Mouse (Mus musculus): ENCODE results near the gene Psd. TPM values are rescaled to one million over a fixed set of nuclear protein-coding genes. Genes with fewer than 3 reads are reported as not detected.

The Psd gene
- total RNA-seq, 4 experiments from 2014 or later = 7.9 to 14.9 (median 13.1) TPM

DNA sequence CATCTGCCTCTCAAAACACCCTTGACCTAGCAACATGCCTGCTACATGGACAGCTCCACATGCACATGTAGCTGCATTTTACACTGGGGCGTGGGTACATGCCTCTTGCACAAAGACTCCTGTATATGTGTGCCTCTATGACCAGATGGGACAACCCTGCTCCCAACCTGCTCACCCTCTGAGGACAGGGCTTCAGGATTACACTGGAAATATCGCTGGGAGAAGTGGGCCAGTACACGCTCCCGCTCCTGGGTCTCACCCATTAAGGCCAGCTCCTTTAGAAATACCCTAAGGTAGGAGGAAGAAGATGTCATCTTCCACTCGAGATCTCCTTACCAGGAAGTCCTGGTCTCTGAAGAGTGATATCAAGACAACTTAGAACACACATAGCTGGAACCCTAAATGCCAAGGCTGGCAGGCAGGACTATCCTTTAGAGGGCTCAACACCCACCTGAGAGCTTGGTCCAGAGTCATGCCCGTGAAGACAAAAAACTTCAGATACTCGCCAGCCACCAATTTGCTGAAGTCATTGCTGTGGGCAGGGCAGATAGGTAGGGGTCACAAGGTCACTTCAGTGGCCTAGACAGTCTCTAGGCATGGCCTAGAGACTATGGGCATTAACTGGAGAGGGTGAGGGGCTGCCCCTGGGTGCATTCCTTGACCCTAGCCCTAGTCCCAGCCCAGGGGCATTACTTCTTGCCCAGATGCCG is 6.7 kb downstream of the Psd start:
- peak; percentile 1 for DNase-seq

DNA sequence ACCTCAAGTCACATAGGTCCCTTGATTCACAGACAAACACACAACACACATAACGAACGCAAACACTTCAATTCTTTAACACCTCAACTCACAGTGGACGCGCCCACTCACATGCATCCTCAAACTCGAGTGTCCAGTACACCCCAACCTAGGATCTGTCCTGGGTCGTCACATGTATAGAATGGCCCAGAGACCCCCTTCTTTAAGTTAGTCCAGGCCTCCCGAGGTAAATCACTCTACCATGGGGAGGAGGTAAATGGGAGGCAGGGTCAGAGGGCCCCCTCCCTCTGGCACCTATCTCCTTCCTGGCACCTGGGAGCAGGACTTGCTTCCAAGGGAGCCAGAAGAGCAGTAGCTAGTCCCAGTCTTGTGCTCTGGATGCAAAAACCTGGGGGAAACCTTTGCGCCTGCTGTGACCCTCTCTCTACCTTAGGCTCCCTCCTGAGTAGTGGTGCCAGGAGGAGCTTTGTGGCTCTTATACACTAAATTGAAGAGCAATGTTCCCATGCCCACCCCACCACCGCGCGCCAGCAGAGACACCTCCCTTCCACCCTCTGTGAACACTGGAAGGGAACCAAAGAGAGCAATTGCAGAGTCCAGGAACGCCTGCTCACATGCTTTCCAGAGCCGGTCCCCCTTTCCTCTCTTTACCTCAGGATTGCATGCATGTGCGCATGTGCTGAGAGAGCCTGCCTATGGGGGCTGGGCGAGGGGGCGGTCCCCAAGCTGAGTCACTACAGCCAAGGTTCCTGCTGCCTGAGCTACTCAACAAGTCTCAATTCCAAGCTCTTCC is 8.2 kb downstream of the Psd start:
- DNase-seq = peak; percentile 83

DNA sequence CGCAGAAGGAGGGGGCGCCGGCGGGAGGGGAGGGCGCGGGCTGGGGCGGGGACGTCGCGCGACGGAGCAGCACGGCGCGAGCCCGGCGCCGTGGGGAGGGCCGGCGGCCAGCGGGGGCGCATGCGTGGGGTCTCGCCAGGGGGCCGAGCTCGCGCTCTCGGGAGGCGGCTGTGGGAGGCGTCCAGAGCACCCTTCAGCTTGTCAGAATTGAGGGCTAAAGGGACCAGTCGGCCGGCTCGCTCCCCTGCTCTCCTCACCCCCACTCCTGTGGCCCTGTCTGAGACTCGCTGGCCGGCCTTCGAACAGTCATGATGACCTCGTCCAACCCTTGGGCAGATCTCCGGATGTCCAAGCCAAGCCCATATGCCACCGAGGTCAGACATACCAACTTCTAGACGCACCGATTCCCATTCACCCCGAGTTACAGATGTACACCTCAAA is 8.9 kb downstream of the Psd start:
- DNase-seq = peak; percentile 25

GRCm38 (mm10) chr19:46317546-46317885 is 9.4 kb downstream of the Psd start:
- peak; percentile 2 for DNase-seq

- peak; percentile 2 for DNase-seq
Observed at GRCm38 (mm10) chr19:46316846-46317545, 10.0 kb downstream of the Psd start.

GRCm38 (mm10) chr19:46315752-46316610 is 11.0 kb downstream of the Psd start:
- peak; percentile 0 for DNase-seq

DNA sequence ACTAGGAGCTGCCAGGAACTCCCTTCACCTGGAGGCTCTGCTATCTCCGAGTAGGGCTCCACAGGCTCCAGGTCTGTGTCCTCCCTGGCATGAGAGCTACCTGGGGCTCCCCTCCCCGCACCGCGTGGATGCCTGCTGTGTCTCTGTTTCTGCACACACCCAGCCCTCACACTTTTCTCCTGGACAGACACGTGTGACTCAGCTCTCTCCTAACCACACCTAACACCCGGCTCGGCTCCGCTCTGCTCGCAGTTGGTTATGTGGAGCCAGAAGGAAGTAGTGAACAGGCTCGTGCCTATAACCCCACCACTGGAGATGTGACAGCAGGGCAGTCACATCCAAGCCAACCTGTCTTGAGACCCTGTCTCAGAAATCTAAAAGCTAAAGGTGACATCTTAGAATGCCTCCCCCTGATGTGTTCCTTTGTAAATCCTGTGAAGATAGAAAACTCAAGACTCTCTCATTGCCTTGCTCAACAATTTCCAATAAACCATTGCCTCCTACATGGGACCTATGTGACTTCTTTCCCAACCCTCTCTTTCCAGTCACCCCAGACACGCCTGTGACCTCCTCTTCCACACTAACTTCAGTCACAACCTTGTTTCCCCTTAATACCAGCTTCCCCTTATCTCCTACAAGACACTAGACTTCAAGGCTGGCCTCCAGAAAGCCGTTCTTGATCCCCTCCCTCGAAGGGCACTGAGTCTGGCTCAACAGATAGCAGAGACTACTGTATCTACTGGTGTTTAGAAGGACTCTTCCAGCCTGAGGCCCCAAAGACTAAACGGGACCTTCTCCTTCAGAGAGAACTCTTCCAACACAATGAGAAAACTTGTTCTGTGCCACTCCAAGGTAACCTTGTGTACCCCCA is 11.8 kb downstream of the Psd start:
- peak; percentile 0 for DNase-seq

- DNase-seq = no peak
Observed at GRCm38 (mm10) chr19:46314151-46314601, 12.8 kb downstream of the Psd start.

- no peak for DNase-seq
Observed at GRCm38 (mm10) chr19:46313591-46313990, 13.4 kb downstream of the Psd start.

DNA sequence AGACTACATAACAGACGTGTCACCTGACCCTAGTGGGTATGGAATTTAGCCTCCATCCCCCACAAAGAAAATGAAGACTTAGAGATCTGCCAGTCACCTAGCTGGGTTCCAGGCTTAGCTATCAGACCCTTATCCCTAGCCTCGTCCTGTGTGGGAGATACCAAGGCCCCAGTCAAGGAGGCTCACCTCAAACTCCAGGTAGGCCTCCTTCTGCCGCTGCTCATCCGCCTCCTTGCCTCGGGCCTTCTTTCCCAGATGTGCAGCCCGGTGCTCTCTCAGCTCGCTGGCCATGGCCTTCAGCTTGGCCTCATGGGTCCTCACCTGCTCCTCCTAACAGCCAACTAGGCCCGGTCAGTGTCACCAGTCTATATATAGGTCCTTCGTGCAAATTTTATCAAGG is 13.8 kb downstream of the Psd start:
- no peak for DNase-seq

DNA sequence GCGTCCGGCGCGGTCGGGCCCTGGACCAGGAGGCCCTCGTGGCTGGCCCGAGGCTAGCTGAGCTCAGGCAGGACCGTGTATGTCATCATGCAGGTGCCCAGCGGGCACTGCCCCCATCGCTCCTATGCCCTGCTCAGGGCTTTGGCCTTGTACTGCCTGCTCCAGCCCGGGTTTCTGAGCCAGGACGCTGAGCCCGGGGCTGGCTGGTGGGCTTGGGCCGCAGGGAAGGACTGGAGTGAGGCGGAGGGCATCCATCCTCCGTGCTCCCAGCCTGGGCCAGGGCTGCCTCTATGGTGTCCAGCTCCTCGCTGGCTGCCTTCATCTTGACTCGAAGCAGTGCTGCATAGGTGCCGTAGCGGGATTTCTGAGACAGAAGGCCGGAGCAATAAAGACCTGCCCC is 14.4 kb downstream of the Psd start:
- DNase-seq = no peak

DNA sequence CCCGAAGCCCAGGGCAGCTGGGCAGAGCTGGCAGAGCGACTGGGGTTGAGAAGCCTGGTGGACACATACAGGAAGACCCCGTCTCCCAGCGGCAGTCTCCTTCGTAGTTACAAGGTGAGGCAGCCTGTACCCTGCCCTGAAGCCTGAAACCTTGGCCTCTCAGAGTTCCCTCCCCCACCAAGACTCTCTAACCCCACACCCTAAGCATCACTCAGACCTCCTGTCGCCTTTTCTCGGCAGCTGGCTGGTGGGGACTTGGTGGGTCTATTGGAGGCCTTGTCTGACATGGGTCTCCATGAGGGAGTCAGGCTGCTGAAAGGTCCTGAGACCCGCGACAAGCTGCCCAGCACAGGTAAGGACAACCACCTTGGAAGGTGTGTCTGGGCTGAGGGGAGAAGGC is 15.6 kb downstream of the Psd start:
- no peak for DNase-seq

GRCm38 (mm10) chr19:46310312-46310865 is 16.6 kb downstream of the Psd start:
- DNase-seq = no peak

- DNase-seq = no peak
Observed at GRCm38 (mm10) chr19:46309651-46310305, 17.2 kb downstream of the Psd start.

- no peak for DNase-seq
Observed at GRCm38 (mm10) chr19:46308706-46309435, 18.1 kb downstream of the Psd start.

- DNase-seq = no peak
Observed at GRCm38 (mm10) chr19:46308303-46308702, 18.7 kb downstream of the Psd start.

GRCm38 (mm10) chr19:46307781-46308180 is 19.2 kb downstream of the Psd start:
- DNase-seq = no peak

DNA sequence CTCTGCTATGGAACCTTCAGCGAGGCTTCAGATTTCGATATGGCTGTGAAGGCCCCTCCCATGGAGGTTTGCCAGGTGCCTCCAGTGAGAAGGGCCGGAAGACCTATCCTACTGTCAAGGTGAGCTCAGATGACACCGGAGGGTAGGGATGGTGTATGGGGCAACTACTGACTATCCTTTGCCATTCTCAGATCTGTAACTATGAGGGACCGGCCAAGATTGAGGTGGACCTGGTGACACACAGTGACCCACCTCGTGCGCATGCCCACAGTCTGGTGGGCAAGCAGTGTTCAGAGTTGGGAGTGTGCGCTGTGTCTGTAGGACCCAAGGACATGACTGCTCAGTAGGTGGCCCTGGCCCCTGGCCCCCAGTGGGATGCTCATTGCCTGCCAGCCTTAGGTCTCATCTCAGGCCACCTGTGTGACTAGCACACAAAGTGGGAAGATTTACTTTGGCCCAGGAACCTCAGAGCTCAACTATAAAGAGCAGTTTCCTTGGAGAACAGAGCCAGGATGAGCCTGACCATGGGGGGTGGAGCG is 20.1 kb downstream of the Psd start:
- DNase-seq = no peak

DNA sequence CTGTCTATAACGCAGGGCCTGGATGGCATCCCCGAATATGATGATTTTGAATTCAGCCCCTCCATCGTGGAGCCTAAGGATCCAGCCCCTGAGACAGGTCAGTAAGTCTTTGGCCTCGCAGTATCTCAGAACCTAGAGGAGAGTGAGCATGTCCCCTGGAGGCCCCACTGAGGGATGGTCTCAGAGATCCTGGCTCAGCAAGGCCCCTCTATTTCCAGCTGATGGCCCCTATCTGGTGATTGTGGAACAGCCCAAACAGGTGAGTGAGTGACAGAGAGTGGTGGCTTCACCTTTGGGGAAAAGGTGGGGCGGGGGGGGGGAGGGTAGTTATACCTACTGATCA is 20.7 kb downstream of the Psd start:
- no peak for DNase-seq

All from adrenal gland, adult 8-10 months (tissue).